Mouse (Mus musculus) forebrain, embryonic 15.5 days (tissue): ENCODE results near the gene Ikzf3. TPM values are rescaled to one million over a fixed set of nuclear protein-coding genes. Genes with fewer than 3 reads are reported as not detected.

Experiments used
- ATAC-seq: fragments of 200-750 bp; cut with Nextera tagmentation; replicated peaks from 2 replicates; pipeline ENCODE4 v1.8.0; 2017; ENCODE audit warnings: mild to moderate bottlenecking, moderate TSS enrichment, moderate library complexity
- H3K27ac ChIP-seq: fragments of 300-500 bp; sonication (generic); replicated peaks from 2 replicates; pipeline ENCODE4 v1.5.1; 2015; ENCODE audit warnings: mild to moderate bottlenecking, inconsistent platforms
- H3K27me3 ChIP-seq: fragments of 300-500 bp; sonication (generic); 2 replicates; pipeline ENCODE4 v1.6.1; 2015; ENCODE audit warnings: inconsistent platforms
- H3K36me3 ChIP-seq: fragments of 300-500 bp; sonication (generic); 2 replicates; pipeline ENCODE4 v1.6.1; 2015; ENCODE audit warnings: mild to moderate bottlenecking, inconsistent platforms
- H3K4me1 ChIP-seq: fragments of 300-500 bp; sonication (generic); 2 replicates; pipeline ENCODE4 v1.6.1; 2015; ENCODE audit warnings: inconsistent platforms
- H3K4me2 ChIP-seq: fragments of 300-500 bp; sonication (generic); replicated peaks from 2 replicates; pipeline ENCODE4 v1.6.1; 2015; ENCODE audit warnings: mild to moderate bottlenecking, inconsistent platforms
- H3K4me3 ChIP-seq: fragments of 300-500 bp; sonication (generic); 2 replicates; pipeline ENCODE4 v1.5.1; 2015; ENCODE audit warnings: mild to moderate bottlenecking, inconsistent platforms
- H3K9ac ChIP-seq: fragments of 300-500 bp; sonication (generic); replicated peaks from 2 replicates; pipeline ENCODE4 v1.6.1; 2015; ENCODE audit warnings: mild to moderate bottlenecking, inconsistent platforms
- H3K9me3 ChIP-seq: fragments of 300-500 bp; sonication (generic); 2 replicates; pipeline ENCODE4 v1.6.1; 2016; ENCODE audit warnings: inconsistent platforms
- WGBS: fragments of 180-500 bp; shearing (Covaris S2); methylation state at CpG from one replicate; pipeline ENCODE4 v1.1.7; 2015; ENCODE audit warnings: mixed read lengths; 5-methylcytosine and 5-hydroxymethylcytosine counted together
- polyA plus RNA-seq: library from polyadenylated mRNA; unstranded; fragments of >200 nt; fragmentation: Nextera tagmentation; extraction: Ambion mirVana; gene quantifications from 2 replicates; pipeline ENCODE4 v1.2.1, GENCODE M21; 2015

The Ikzf3 gene
- polyA plus RNA-seq, 1 experiment from 2014 or later: 0.10 TPM

DNA sequence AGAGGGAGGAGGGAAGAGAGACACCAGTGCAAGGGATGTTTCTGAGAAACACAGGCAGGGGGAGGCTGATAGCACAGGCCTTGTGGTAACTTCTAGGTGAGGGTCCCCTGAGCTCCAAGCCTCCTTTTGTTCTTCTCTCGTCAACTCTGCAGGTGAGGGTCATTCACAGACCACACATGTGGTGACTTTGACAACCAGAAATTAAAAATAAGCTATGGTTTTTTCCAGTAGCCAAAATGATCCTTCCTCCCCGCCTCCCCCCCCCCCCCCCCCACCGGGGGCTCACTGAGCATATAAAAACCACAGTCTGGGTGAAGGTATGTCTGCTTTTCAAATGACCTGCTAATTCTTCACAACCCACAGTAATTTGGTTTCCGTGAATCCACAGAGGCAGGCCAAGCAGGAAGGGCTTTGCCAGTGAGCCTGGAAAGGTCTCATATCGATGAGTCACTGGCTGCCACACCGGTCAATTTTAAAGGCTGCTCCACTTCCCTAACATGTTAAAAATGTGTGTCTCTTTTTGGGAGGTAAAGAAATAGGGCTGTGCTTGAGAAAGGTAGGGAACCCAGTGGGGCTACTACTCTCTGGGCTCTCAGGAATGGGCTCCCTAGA lies 84.6 kb downstream of the Ikzf3 start:
- Histone ChIP-seq H3K27me3 (peaks cover 32% of the 10 kb centered on the region), H3K4me1 (peaks cover 14% of the 10 kb centered on the region), H3K4me2 (no peak overlapping the region), H3K4me3 (no peak overlapping the region), H3K36me3 (no peaks in the 10 kb centered on the region), H3K27ac (no peak overlapping the region), H3K9me3 (no peaks in the 10 kb centered on the region), H3K9ac (no peak overlapping the region)
- WGBS: 56% methylated on average over 6 of the region's 6 CpGs
- no peak for ATAC-seq

DNA sequence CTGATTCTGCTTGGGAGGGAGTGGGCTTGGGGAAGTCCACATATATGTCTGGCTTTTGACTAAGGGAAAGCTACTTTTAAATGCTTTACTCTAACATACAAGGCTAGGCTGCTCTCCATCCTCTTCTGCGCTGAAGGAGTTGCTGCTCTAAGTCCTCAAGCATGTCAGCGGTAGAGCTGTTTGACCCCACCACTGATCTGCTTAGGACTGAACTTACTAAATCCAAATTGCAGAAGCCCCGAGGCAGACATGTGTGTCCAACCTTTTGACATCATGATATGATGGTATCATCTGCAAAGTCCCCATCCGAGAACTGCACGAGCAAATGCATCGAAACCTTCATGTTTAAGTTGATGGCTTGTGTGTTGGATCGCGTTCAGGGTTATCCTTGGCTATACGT lies 86.0 kb downstream of the Ikzf3 start:
- peaks cover 32% of the 10 kb centered on the region for H3K27me3 ChIP-seq
- 85% methylated on average over 9 of the region's 9 CpGs for WGBS
- ATAC-seq: no peak

DNA sequence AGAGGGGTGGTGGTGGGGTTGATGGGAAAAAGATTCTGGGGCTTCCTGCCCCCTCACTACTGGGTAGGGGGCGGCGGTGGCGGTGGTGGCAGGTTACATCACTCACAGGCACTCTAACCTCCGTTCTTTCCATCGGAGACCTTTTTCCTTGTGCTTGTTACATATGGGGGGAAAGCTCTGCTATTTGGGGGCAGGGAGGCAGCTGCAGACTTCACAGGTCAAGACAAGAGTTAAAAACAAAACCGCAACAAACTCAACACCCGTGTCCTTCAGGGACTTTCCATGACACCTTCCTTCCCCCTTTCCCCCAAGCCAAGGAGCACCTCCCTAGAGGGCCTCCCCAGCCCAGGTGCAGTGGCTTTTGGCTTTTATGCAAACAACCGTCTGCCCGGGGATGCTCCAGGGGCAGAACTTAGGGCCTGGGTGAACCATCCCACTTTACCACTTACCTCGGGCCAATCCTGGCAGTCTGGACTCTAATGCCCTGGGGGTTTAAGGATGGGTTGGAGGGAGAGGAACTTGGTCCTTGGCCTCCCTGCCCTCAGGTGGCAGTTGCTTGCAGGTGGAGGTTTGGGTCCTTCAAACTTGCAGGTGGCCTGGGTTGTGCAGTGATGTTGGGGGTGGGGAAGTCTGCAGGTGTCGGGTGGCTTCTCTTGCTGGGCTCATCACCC lies 86.6 kb downstream of the Ikzf3 start:
- peaks cover 14% of the 10 kb centered on the region for H3K4me1 ChIP-seq
- WGBS: 21% methylated on average over 11 of the region's 11 CpGs

More for the DNA sequence above, 86.0 kb downstream of the Ikzf3 start:
- no peak overlapping the region for H3K4me2 ChIP-seq
- H3K27ac ChIP-seq: no peak overlapping the region
- no peak overlapping the region for H3K9ac ChIP-seq
- H3K36me3 ChIP-seq: no peaks in the 10 kb centered on the region
- H3K9me3 ChIP-seq: no peaks in the 10 kb centered on the region
- peaks cover 14% of the 10 kb centered on the region for H3K4me1 ChIP-seq
- H3K4me3 ChIP-seq: no peak overlapping the region

GRCm38 (mm10) chr11:98458121-98458990 lies 87.5 kb downstream of the Ikzf3 start:
- H3K36me3 ChIP-seq: no peaks in the 10 kb centered on the region
- peak overlapping the region; percentile 69 for H3K4me2 ChIP-seq
- H3K9ac ChIP-seq: peak overlapping the region; percentile 47
- peaks cover 14% of the 10 kb centered on the region for H3K4me1 ChIP-seq
- WGBS: 4% methylated on average over 30 of the region's 30 CpGs
- peak overlapping the region; percentile 53 for H3K4me3 ChIP-seq
- no peak overlapping the region for H3K27ac ChIP-seq
- H3K9me3 ChIP-seq: no peaks in the 10 kb centered on the region
- peaks cover 32% of the 10 kb centered on the region for H3K27me3 ChIP-seq
- ATAC-seq: peak; percentile 18; the same call in 1 of the 2 replicates

More for the DNA sequence above, 86.6 kb downstream of the Ikzf3 start:
- no peak overlapping the region for H3K4me3 ChIP-seq
- H3K9me3 ChIP-seq: no peaks in the 10 kb centered on the region
- no peak overlapping the region for H3K4me2 ChIP-seq
- H3K9ac ChIP-seq: no peak overlapping the region
- no peak overlapping the region for H3K27ac ChIP-seq
- ATAC-seq: no peak
- no peaks in the 10 kb centered on the region for H3K36me3 ChIP-seq
- peaks cover 32% of the 10 kb centered on the region for H3K27me3 ChIP-seq

DNA sequence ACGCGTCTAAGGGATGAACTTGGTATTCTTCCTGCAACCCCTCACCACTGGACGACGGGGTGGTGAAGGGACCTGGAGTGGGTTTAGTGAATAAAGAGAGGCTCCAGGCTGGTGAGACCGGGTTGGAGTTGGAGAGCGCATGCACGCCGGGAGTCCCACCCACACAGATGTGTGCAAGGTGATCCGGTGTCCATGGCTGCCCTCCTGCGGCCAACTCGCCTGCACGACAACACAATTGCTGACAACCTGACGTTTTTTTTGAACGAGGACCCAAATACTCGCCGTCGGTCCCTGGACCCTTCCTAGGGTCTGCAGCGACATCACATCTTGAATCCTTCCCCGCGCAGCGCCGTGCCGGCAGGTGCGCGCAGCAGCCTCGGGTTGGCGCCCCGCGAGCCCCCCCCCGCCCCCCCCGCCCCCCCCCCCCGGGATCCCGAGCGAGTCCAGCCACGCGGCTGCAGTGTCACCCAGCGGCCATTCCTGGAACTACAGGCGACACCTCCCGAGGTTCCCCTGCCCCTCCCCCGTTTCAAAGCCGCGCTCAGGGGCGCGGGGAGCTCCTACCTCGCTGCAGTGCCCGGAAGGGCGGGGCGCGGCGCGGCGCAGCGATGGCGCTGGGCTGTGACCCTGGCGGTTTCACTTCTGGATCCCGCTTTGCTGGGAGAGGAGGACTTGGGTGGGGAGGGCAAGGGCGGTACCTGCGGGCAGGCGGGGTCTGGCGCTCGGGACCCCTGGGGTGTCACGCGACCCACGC lies 88.3 kb downstream of the Ikzf3 start:
- WGBS: under 1% methylated on average over 51 of the region's 64 CpGs
- peak overlapping the region; percentile 53 for H3K4me3 ChIP-seq
- no peaks in the 10 kb centered on the region for H3K9me3 ChIP-seq
- ATAC-seq: peak; percentile 80
- peak overlapping the region; percentile 47 for H3K9ac ChIP-seq
- H3K4me2 ChIP-seq: peak overlapping the region; percentile 69
- H3K27ac ChIP-seq: 0 out of 2 replicates have a peak overlapping the region, but pooled peaks have one; percentile 11
- peaks cover 14% of the 10 kb centered on the region for H3K4me1 ChIP-seq
- no peaks in the 10 kb centered on the region for H3K36me3 ChIP-seq
- H3K27me3 ChIP-seq: peaks cover 32% of the 10 kb centered on the region

DNA sequence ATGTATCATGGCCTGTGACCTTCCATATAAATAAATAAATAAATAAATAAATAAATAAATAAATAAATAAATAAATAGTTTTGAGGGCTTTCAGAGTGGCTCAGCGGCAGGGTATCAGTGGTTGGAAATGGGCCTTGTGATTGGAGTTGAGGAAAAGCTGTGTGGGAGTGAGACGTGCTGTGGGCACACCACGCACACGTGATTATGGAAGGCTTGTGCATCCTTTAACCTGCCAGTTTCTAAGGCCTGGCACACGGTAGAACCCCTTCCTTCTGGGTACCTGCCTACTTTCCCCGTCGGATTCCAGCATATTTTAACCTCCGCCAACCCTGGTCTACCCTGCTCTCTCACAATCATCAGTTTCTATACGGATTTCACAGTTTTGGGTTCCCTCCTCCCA lies 88.9 kb downstream of the Ikzf3 start:
- Histone ChIP-seq H3K9me3 (no peaks in the 10 kb centered on the region), H3K27me3 (peaks cover 32% of the 10 kb centered on the region), H3K9ac (peak overlapping the region; percentile 47), H3K4me3 (peak overlapping the region; percentile 53), H3K36me3 (no peaks in the 10 kb centered on the region), H3K4me2 (peak overlapping the region; percentile 69), H3K27ac (0 out of 2 replicates have a peak overlapping the region, but pooled peaks have one; percentile 11), H3K4me1 (peaks cover 14% of the 10 kb centered on the region)
- WGBS: 27% methylated on average over 9 of the region's 9 CpGs
- ATAC-seq: peak; percentile 38

GRCm38 (mm10) chr11:98456545-98456944 lies 89.3 kb downstream of the Ikzf3 start:
- no peak overlapping the region; the same call in 1 of the 2 replicates for H3K4me2 ChIP-seq
- H3K4me1 ChIP-seq: peaks cover 14% of the 10 kb centered on the region
- no peaks in the 10 kb centered on the region for H3K9me3 ChIP-seq
- H3K4me3 ChIP-seq: no peak overlapping the region
- H3K36me3 ChIP-seq: no peaks in the 10 kb centered on the region
- no peak overlapping the region for H3K9ac ChIP-seq
- peaks cover 31% of the 10 kb centered on the region for H3K27me3 ChIP-seq
- 80% methylated on average over 5 of the region's 5 CpGs for WGBS
- no peak overlapping the region for H3K27ac ChIP-seq
- ATAC-seq: no peak

GRCm38 (mm10) chr11:98455484-98455883 lies 90.3 kb downstream of the Ikzf3 start:
- WGBS: 82% methylated on average over 4 of the region's 4 CpGs
- Histone ChIP-seq H3K27me3 (peaks cover 25% of the 10 kb centered on the region), H3K9me3 (no peaks in the 10 kb centered on the region)

GRCm38 (mm10) chr11:98449921-98450771 lies 95.7 kb downstream of the Ikzf3 start:
- Histone ChIP-seq H3K4me1 (0 out of 2 replicates have a peak, but pooled peaks cover 6% of the 10 kb centered on the region), H3K36me3 (no peaks in the 10 kb centered on the region), H3K9me3 (no peaks in the 10 kb centered on the region), H3K4me2 (no peak overlapping the region), H3K27me3 (peaks cover 25% of the 10 kb centered on the region; the same call in 1 of the 2 replicates), H3K4me3 (no peak overlapping the region), H3K9ac (no peak overlapping the region), H3K27ac (no peak overlapping the region)
- WGBS: 87% methylated on average over 20 of the region's 20 CpGs
- ATAC-seq: no peak

More at GRCm38 (mm10) chr11:98455484-98455883, 90.3 kb downstream of the Ikzf3 start:
- H3K4me2 ChIP-seq: no peak overlapping the region
- H3K9ac ChIP-seq: no peak overlapping the region
- H3K4me1 ChIP-seq: peaks cover 14% of the 10 kb centered on the region
- ATAC-seq: no peak
- no peaks in the 10 kb centered on the region for H3K36me3 ChIP-seq
- no peak overlapping the region for H3K27ac ChIP-seq
- H3K4me3 ChIP-seq: no peak overlapping the region

- no peak overlapping the region for H3K4me3 ChIP-seq
- H3K36me3 ChIP-seq: no peaks in the 10 kb centered on the region
- ATAC-seq: no peak
- no peaks in the 10 kb centered on the region for H3K9me3 ChIP-seq
- no peak overlapping the region for H3K27ac ChIP-seq
- WGBS: 90% methylated on average over 3 of the region's 3 CpGs
- H3K4me1 ChIP-seq: 0 out of 2 replicates have a peak, but pooled peaks cover 6% of the 10 kb centered on the region
- peaks cover 25% of the 10 kb centered on the region; the same call in 1 of the 2 replicates for H3K27me3 ChIP-seq
- no peak overlapping the region for H3K4me2 ChIP-seq
- H3K9ac ChIP-seq: no peak overlapping the region
Measured at GRCm38 (mm10) chr11:98449419-98449818, 96.4 kb downstream of the Ikzf3 start.
